Mouse (Mus musculus) heart, embryonic 10.5 days (tissue): ENCODE measurements around the gene Rbx1. TPM values are rescaled to one million over a fixed set of nuclear protein-coding genes. Genes with fewer than 3 reads are reported as not detected.

Source experiments
- DNase-seq: peaks from one replicate; pipeline ENCODE4 v3.0.0-alpha.2; 2017; ENCODE audit warnings: low spot score
- H3K27ac ChIP-seq: fragments of 300-500 bp; sonication (generic); 2 replicates; pipeline ENCODE4 v1.5.1; 2016; ENCODE audit warnings: mild to moderate bottlenecking
- H3K27me3 ChIP-seq: fragments of 300-500 bp; sonication (generic); 2 replicates; pipeline ENCODE4 v1.6.1; 2016; ENCODE audit warnings: mild to moderate bottlenecking; ENCODE audit not compliant: poor library complexity, insufficient read depth, severe bottlenecking
- H3K36me3 ChIP-seq: fragments of 300-500 bp; sonication (generic); 2 replicates; pipeline ENCODE4 v1.6.1; 2016; ENCODE audit warnings: mild to moderate bottlenecking, moderate library complexity
- H3K4me1 ChIP-seq: fragments of 300-500 bp; sonication (generic); 2 replicates; pipeline ENCODE4 v1.6.1; 2016; ENCODE audit warnings: mild to moderate bottlenecking
- H3K4me3 ChIP-seq: fragments of 300-500 bp; sonication (generic); 2 replicates; pipeline ENCODE4 v1.5.1; 2016; ENCODE audit warnings: mild to moderate bottlenecking, moderate library complexity
- H3K9me3 ChIP-seq: fragments of 300-500 bp; sonication (generic); 2 replicates; pipeline ENCODE4 v1.6.1; 2016; ENCODE audit warnings: mild to moderate bottlenecking, moderate library complexity
- WGBS: fragments of 180-500 bp; shearing (Covaris S2); methylation state at CpG from one replicate; pipeline ENCODE4 v1.1.7; 2016; 5-methylcytosine and 5-hydroxymethylcytosine counted together
- polyA plus RNA-seq: library from polyadenylated mRNA; unstranded; fragments of >200 nt; fragmentation: Nextera tagmentation; extraction: Ambion mirVana; gene quantifications from 2 replicates; pipeline ENCODE4 v1.2.1, GENCODE M21; 2016

Gene Rbx1
- polyA plus RNA-seq, 1 experiment from 2014 or later: 481 TPM

DNA sequence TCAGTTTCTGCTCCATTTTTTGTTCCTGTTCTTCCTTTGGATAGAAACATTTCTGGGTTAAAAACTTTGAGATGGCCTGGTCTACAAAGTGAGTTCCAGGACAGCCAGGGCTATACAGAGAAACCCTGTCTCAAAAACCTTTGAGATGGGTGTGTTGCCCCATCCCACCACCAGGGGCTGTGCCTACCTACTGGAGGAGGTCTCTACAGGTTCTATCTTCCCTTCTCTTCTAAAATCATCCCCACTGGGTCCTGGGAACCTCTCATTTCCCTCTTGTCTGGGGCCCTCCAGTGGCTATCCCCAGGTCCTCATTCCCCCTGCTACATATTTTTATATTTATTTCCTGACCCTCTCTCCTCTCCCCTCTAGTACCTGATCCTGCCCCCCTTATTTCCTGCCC lies 41.1 kb downstream of the Rbx1 start:
- Histone ChIP-seq H3K27ac (no peak overlapping the region), H3K9me3 (no peaks in the 10 kb centered on the region), H3K36me3 (no peaks in the 10 kb centered on the region), H3K4me3 (no peak overlapping the region), H3K4me1 (0 out of 2 replicates have a peak, but pooled peaks cover 4% of the 10 kb centered on the region), H3K27me3 (no peaks in the 10 kb centered on the region)
- DNase-seq: peak; percentile 74

DNA sequence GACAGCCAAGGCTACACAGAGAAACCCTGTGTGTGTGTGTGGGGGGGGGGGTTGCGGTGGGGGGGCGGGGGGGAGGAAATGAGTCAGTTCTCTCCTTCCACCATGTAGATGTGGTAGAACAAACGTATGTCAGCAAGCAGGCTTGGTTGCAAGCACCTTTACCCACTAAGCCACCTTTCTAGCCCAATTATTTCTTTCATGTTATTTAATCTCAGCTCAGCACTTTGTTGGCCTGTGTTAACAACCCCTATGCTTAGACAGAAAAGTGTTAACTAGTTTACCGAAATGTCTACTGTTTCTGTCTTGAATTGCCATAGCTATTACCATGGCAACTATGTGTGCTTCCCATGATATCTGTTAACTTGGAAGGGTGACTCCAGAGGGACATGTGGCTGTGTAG lies 44.5 kb downstream of the Rbx1 start:
- H3K4me1 ChIP-seq: peaks cover 16% of the 10 kb centered on the region
- no peaks in the 10 kb centered on the region for H3K9me3 ChIP-seq
- no peak overlapping the region for H3K4me3 ChIP-seq
- peak; percentile 64 for DNase-seq
- H3K27me3 ChIP-seq: no peaks in the 10 kb centered on the region
- no peak overlapping the region for H3K27ac ChIP-seq
- H3K36me3 ChIP-seq: no peaks in the 10 kb centered on the region
- WGBS: 76% methylated on average over 4 of the region's 4 CpGs

DNA sequence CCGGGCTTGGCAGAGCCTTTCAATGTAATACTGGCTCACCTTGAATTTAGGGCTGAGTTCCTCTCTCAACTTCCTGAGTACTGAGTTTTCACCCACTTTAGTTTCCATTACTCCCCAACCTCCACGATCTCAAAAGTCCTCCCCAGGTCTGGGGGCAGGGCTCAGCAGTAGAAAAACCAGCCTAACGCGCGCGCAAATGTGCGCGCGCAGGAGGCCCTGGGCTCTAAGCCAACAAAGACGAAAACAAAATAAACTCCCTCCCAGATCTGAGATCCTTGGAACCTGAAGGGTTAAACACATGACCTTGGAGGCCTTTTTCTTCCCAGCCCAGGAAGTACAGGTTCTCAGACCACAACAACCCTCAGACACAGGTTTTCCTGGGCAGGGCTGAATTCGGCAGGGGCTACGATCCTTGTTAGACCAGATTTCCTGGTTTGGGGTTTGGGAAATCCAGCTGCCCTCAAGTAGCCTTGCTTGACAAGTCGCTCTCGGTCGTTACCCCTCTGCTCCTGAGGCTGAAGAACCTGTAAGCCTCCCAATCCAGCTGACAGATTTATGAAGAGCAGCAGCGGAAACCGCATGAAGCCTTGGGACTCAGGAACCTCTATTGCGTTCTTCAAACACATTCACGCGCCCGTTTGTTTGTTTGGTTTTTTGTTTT lies 45.6 kb downstream of the Rbx1 start:
- H3K27ac ChIP-seq: peak overlapping the region; percentile 77; the same call in 1 of the 2 replicates
- DNase-seq: peak; percentile 76
- H3K27me3 ChIP-seq: no peaks in the 10 kb centered on the region
- H3K4me3 ChIP-seq: peak overlapping the region; percentile 42
- H3K36me3 ChIP-seq: no peaks in the 10 kb centered on the region
- no peaks in the 10 kb centered on the region for H3K9me3 ChIP-seq
- 32% methylated on average over 21 of the region's 21 CpGs for WGBS
- peaks cover 16% of the 10 kb centered on the region for H3K4me1 ChIP-seq

DNA sequence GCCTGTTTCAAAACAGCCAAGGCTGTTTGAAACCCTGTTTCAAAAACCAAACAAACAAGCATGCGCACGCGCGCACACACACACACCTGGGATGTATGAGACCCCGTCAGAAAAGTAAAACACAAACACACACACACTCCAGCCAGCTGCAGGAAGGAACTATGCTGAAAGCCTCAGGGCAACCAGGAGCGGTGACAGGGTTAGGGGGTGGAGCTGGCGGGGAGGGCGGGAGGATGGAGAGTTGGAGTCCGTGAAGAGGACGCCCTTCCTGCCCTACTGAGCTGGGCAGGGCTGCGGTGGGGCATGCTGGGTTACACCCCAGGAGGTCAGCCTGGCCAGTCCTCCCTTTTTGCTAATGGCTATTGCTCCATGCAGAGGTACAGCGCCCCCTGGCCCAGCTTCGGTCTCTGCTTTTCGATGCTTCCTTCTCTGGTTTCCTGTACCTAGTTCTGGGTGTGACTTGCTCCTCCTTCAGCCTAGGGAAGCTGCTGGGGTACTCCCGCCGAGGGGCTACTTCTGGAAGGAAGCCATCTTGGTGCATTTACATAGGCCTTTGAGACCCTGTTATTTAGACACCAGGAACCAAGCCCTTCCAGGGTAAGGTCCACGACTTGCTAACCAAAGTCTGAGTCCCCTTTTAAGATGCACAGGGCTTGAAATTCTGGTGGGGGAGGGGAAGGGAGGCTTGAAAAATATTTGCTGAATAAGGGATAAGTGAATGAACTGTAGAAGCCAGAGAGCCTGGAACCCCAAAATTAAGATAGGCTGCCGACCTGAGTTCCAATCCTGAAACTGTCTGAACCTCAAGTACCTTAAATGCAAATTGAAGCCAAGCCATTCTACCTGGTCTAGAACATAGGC lies 48.2 kb downstream of the Rbx1 start:
- DNase-seq: peak; percentile 95
- Histone ChIP-seq H3K4me1 (peaks cover 16% of the 10 kb centered on the region), H3K27ac (peak overlapping the region; percentile 85), H3K9me3 (no peaks in the 10 kb centered on the region), H3K4me3 (peak overlapping the region; percentile 46), H3K27me3 (no peaks in the 10 kb centered on the region; the same call in 1 of the 2 replicates), H3K36me3 (no peaks in the 10 kb centered on the region)
- 9% methylated on average over 18 of the region's 18 CpGs for WGBS

DNA sequence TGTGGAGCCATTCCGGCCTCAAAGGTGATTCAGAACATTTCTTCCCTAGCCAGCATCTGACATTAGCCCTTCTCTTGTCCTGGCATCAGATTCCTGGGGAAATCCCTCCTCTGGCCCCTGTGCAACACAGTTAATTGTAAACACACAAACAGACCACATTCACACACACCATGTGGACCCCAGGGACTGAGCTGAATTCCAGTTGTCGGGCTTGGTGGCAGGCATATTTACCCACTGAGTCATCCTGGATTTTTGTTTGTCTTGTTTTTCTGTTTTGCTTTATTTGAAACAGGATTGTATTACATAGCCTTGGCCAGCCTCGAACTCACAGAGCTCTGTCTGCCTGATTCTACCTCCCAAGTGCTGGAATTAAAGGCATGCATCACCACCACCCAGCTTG lies 49.1 kb downstream of the Rbx1 start:
- WGBS: 86% methylated on average over 3 of the region's 3 CpGs
- H3K9me3 ChIP-seq: no peaks in the 10 kb centered on the region
- H3K36me3 ChIP-seq: no peaks in the 10 kb centered on the region
- H3K27ac ChIP-seq: peak overlapping the region; percentile 85; the same call in 1 of the 2 replicates
- H3K4me3 ChIP-seq: no peak overlapping the region
- H3K27me3 ChIP-seq: no peaks in the 10 kb centered on the region; the same call in 1 of the 2 replicates
- DNase-seq: peak; percentile 70
- peaks cover 16% of the 10 kb centered on the region for H3K4me1 ChIP-seq

DNA sequence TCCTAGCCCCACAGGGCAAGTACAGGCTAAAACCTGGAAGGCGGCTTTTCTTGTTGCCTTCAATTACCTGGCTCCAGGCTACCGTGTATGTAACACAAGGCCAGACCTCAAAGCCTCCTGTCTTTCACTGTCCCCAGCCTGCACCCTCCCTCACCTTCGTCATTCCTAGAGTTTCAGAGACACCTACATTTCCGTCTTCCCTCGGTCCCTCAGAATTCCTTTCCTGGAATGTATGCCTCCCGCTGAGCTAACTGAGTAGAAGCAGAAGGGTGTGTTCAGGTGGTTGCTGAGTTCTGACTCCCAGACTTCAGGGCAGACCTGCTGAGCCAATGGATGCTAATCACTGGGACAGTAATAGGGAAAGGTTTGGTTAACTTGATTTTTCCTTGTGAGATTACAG lies 51.9 kb downstream of the Rbx1 start:
- WGBS: 46% methylated on average over 6 of the region's 6 CpGs
- Histone ChIP-seq H3K9me3 (no peaks in the 10 kb centered on the region), H3K4me1 (peaks cover 18% of the 10 kb centered on the region), H3K36me3 (no peaks in the 10 kb centered on the region), H3K27ac (no peak overlapping the region), H3K27me3 (no peaks in the 10 kb centered on the region; the same call in 1 of the 2 replicates), H3K4me3 (no peak overlapping the region)
- DNase-seq: no peak

DNA sequence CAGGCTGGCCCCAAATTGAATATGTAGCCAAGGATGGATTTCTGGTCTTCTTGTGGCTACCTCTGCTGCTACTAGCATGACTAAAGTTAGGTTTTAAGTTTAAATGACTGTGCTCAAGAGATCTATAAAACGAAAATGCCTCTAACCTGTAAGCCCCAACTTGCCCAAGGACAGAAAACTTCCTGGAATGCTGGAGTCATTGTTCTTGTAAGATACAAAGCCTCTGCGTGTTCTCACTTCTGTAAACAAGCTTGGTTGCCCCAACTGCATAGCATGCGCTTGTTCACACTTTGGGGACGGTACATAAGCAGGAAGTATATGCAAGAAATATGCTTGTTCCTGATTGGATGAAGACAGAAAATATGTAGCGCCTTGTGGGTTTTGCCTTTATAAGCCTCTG lies 52.7 kb downstream of the Rbx1 start:
- no peaks in the 10 kb centered on the region for H3K9me3 ChIP-seq
- H3K4me3 ChIP-seq: no peak overlapping the region
- H3K36me3 ChIP-seq: no peaks in the 10 kb centered on the region
- H3K4me1 ChIP-seq: peaks cover 17% of the 10 kb centered on the region
- no peak for DNase-seq
- H3K27ac ChIP-seq: no peak overlapping the region
- WGBS: 76% methylated on average over 5 of the region's 5 CpGs
- no peaks in the 10 kb centered on the region; the same call in 1 of the 2 replicates for H3K27me3 ChIP-seq

DNA sequence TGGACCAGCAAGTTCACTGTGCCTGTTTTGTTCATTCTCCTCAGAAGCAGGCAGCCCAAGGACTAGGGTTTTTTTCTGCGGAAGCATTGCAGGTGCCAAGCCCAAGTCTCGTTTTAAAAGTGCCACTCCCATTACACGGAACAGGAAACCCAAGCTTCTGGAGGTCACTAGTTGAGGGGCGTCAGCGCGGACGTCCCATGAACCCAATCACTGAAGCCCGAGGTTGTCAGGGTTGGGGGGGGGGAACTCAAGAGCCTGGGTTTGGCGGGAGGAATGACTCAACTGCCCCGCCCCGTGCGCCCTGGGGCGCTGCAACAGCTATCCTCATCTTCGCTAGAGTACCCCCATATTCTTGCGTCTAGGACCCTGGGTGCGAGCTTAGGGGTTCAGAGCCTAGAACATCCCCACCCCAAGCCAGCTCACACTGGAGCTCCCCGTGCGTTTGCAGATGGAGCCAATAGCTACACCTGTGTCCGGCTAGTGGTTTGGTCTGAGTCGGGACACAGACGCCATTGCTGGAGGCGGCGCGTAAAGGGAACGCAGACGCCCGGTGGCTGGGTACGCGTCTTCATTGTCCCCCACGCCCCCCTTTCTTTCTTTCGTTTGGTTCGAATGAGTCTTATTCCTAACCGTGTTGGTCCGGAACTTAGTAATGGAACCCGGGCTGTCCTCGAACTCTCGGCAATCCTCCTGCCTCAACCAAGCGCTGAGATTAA lies 56.1 kb downstream of the Rbx1 start:
- peak; percentile 94 for DNase-seq
- H3K27me3 ChIP-seq: no peaks in the 10 kb centered on the region; the same call in 1 of the 2 replicates

DNA sequence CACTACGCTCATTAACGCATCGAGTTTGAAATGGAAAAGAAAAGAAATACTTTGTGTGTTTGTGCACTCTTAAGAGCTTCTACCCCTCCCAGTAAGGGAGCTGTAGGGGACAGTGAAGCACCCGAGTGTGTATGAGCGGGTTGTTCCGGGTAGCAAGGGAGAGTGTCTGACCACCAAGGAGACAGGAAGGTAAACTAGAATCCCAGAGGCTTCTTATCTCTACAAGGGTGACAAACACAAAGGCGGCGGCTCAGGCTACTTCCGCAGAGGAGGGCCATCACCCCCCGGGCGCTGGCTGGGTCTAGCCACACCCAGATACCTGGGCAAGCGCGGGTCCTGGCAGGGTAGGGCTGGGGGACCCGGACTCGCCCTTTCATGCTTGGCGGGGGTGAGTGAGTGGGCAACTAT lies 56.7 kb downstream of the Rbx1 start:
- no peaks in the 10 kb centered on the region; the same call in 1 of the 2 replicates for H3K27me3 ChIP-seq
- peak overlapping the region; percentile 71 for H3K4me3 ChIP-seq
- H3K27ac ChIP-seq: peak overlapping the region; percentile 95
- no peaks in the 10 kb centered on the region for H3K36me3 ChIP-seq
- H3K4me1 ChIP-seq: peaks cover 18% of the 10 kb centered on the region
- DNase-seq: peak; percentile 92
- no peaks in the 10 kb centered on the region for H3K9me3 ChIP-seq
- WGBS: 0% methylated on average over 16 of the region's 16 CpGs

More for the DNA sequence above, 56.1 kb downstream of the Rbx1 start:
- Histone ChIP-seq H3K36me3 (no peaks in the 10 kb centered on the region), H3K27ac (peak overlapping the region; percentile 95), H3K4me1 (peaks cover 17% of the 10 kb centered on the region), H3K4me3 (peak overlapping the region; percentile 71), H3K9me3 (no peaks in the 10 kb centered on the region)
- WGBS: under 1% methylated on average over 38 of the region's 38 CpGs

DNA sequence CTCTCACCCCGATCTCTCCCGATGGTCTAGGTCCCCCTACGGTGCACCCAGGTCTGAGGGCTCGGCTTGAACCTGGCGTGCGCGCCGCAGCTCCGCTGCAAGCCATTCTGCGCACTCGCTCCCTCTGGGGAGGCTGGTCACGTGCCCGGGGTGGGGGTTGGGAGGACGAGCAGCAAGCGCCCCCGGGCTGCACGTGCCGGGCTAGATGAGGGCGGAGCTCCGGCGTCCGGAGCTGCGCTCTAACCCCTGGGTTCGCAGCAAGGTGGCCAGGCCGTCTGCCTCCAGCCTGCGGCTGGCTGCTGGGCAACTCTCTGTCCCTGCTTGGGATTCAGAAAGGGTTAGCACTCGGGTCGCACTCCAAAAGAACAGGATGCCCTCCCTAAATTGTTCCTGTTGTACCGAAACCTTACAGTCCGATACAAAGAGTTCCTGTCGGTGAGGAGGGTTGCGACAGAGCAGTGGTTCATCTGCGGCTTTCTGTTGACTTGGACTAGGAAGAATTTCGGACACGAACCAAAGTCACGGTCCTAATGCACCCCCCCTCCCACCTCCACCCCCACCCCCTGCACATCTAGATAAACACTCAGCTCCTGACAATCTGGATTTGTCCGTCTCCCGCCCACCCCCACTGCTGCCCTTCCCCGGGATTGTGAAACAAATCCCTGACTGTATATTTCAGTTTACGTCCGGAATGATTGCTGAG lies 57.2 kb downstream of the Rbx1 start:
- no peaks in the 10 kb centered on the region for H3K9me3 ChIP-seq
- H3K27ac ChIP-seq: peak overlapping the region; percentile 95
- WGBS: under 1% methylated on average over 41 of the region's 41 CpGs
- H3K4me3 ChIP-seq: peak overlapping the region; percentile 71
- H3K4me1 ChIP-seq: peaks cover 21% of the 10 kb centered on the region
- no peaks in the 10 kb centered on the region for H3K36me3 ChIP-seq
- DNase-seq: peak; percentile 97
- no peaks in the 10 kb centered on the region; the same call in 1 of the 2 replicates for H3K27me3 ChIP-seq

DNA sequence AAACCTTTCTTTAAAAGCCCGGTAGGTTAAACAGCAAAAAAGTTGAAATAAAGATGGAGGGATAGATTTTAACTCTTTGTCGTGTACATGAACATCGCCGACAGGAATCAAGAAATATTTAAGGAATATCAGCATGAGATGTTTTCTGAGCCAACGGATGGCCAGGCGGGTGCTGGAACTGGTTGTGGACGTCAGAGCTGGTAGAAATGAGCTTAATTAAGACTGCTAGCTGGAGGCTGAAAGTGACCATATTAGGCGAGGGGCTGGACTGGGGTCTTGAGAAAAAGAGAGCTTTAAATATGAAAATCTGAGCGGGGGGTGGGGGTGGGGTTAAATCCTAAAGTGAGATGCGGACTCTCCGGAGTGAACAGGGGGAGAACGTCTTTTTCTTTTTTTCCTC lies 57.8 kb downstream of the Rbx1 start:
- WGBS: under 1% methylated on average over 12 of the region's 12 CpGs
- no peaks in the 10 kb centered on the region for H3K36me3 ChIP-seq
- H3K4me1 ChIP-seq: peaks cover 21% of the 10 kb centered on the region
- peak overlapping the region; percentile 71 for H3K4me3 ChIP-seq
- no peak for DNase-seq
- H3K27me3 ChIP-seq: no peaks in the 10 kb centered on the region
- no peaks in the 10 kb centered on the region for H3K9me3 ChIP-seq
- H3K27ac ChIP-seq: peak overlapping the region; percentile 95
